Mouse (Mus musculus) activated CD4-positive, CD25-positive, alpha-beta regulatory T cell, adult 4 months (primary cell): ENCODE results near the gene Csrnp1. TPM values are rescaled to one million over a fixed set of nuclear protein-coding genes. Genes with fewer than 3 reads are reported as not detected.

Source experiments
- ATAC-seq: one replicate; pipeline ENCODE4 v1.8.0; 2017
- polyA plus RNA-seq, 2 experiments: library from polyadenylated mRNA; unstranded; fragments of 100-300 nt; shearing (Covaris generic); gene quantifications; one replicate each; pipeline ENCODE4 v1.2.1; 2017

Gene Csrnp1
- polyA plus RNA-seq, 2 experiments from 2014 or later: 29.0 to 41.9 TPM

GRCm38 (mm10) chr9:119941861-119942260 lies 42.6 kb downstream of the Csrnp1 start:
- no peak for ATAC-seq

GRCm38 (mm10) chr9:119941407-119941806 lies 43.1 kb downstream of the Csrnp1 start:
- no peak for ATAC-seq

GRCm38 (mm10) chr9:119939646-119940045 lies 44.8 kb downstream of the Csrnp1 start:
- ATAC-seq: no peak

GRCm38 (mm10) chr9:119938496-119938895 lies 46.0 kb downstream of the Csrnp1 start:
- peak; percentile 80 for ATAC-seq

- ATAC-seq: peak; percentile 93
Measured at GRCm38 (mm10) chr9:119937005-119937773, 47.3 kb downstream of the Csrnp1 start, which contains the start of the genes Gorasp1 and Ttc21a. TSS of gene Gorasp1 (minus strand) at chr9:119937565. TSS of gene Ttc21a (plus strand) at chr9:119937606.

- ATAC-seq: no peak
Measured at GRCm38 (mm10) chr9:119933675-119934074, 50.8 kb downstream of the Csrnp1 start.

- no peak for ATAC-seq
Measured at GRCm38 (mm10) chr9:119932358-119932757, 52.1 kb downstream of the Csrnp1 start.

GRCm38 (mm10) chr9:119926497-119926896 lies 58.0 kb downstream of the Csrnp1 start:
- ATAC-seq: no peak

- ATAC-seq: no peak
Measured at GRCm38 (mm10) chr9:119925729-119926128, 58.7 kb downstream of the Csrnp1 start.

- no peak for ATAC-seq
Measured at GRCm38 (mm10) chr9:119925120-119925657, 59.3 kb downstream of the Csrnp1 start.

- ATAC-seq: no peak
Measured at GRCm38 (mm10) chr9:119923462-119923861, 61.0 kb downstream of the Csrnp1 start.

Other genes starting within 250 kb of the Csrnp1 start
- under 1 TPM; 0.57 to 0.78 TPM for gene Scn11a, start 159.2 kb downstream of the Csrnp1 start, polyA plus RNA-seq
- 10 to 100 TPM; 34.4 to 34.5 TPM for gene Wdr48, start 89.8 kb downstream of the Csrnp1 start, polyA plus RNA-seq
- 1 to 10 TPM; 3.9 to 4.6 TPM for gene Gorasp1, start 47.1 kb downstream of the Csrnp1 start, polyA plus RNA-seq
- gene Ttc21a, start 47.1 kb downstream of the Csrnp1 start, polyA plus RNA-seq: not detected
- gene Xirp1, start 38.9 kb upstream of the Csrnp1 start, polyA plus RNA-seq: not detected
- gene Cx3cr1, start 85.2 kb upstream of the Csrnp1 start, polyA plus RNA-seq: under 1 TPM in 1 of 2 experiments, not detected in 1; 0.43 TPM
- 10 to 100 TPM; 72.0 to 97.2 TPM for gene Ccr8, start 107.5 kb upstream of the Csrnp1 start, polyA plus RNA-seq
- 10 to 100 TPM; 17.7 to 19.2 TPM for gene Slc25a38, start 125.7 kb upstream of the Csrnp1 start, polyA plus RNA-seq
- 1,000 to 10,000 TPM; 3,266 to 3,639 TPM for gene Rpsa, start 143.0 kb upstream of the Csrnp1 start, polyA plus RNA-seq
- not detected for gene Mobp, start 165.0 kb upstream of the Csrnp1 start, polyA plus RNA-seq